Mouse (Mus musculus) G1E (cell line): ENCODE measurements at regions not wholly inside any gene's neighbourhood (a gene's known extent, or its start where the extent isn't known, plus 50 kb on each side); places are given as distances from the start of the nearest gene placed in this dataset.

Source experiments
- CTCF ChIP-seq: IDR thresholded peaks from 2 replicates; pipeline ENCODE4 v1.5.1; 2012; ENCODE audit warnings: low read depth, low read length, inconsistent platforms, mixed read lengths
- GATA1 ChIP-seq: IDR thresholded peaks from 2 replicates; pipeline ENCODE4 v1.6.1; 2012; ENCODE audit warnings: borderline replicate concordance, low read length, inconsistent platforms, mixed read lengths
- GATA2 ChIP-seq: IDR thresholded peaks from 2 replicates; pipeline ENCODE4 v1.6.1; 2012; ENCODE audit warnings: low read depth, low read length, inconsistent platforms, borderline replicate concordance
- POLR2AphosphoS5 ChIP-seq: IDR thresholded peaks from 2 replicates; pipeline ENCODE4 v1.6.1; 2012; ENCODE audit warnings: low read depth, low read length, inconsistent platforms; ENCODE audit not compliant: insufficient replicate concordance

- no peak for TF ChIP-seq POLR2AphosphoS5
- no peak for TF ChIP-seq CTCF
- no peak for TF ChIP-seq GATA2
- TF ChIP-seq GATA1, result no peak
Measured at GRCm38 (mm10) chr1:35750092-35750521, 318.1 kb upstream of the Hs6st1 start.
